In the genomic region with DNA sequence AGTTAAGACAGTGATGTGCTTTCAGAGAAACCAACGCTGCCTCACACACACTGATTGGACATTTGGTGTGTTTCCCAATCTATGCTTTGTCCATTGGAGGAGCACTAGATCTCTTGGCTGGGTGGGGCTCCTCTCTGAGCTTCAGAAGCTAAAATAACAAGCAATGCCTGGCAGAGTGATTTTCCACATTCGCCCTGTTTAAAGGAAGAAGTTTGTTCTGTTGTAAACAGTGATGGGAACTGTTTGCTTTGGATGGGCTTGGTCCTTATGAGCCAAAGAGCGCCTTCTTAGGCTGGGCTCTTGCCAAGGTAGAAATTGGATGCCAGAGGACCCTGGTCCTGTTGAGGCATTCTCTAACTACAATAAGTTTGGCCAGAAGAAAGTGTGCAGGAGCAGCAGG, we compare ENCODE assay signal across 18 mouse cellular contexts. TPM values are rescaled to one million over a fixed set of nuclear protein-coding genes. Genes with fewer than 3 reads are reported as not detected.
DNase-seq lines count a peak whose midpoint lies in the region; ATAC-seq and TF ChIP-seq lines count a peak whose summit lies in the region.
"Had no signal": no experiment of that assay in that cellular context is flagged by ENCODE, and none has a peak within 500 bp of the region (broad histone marks: within the 10 kb centered on the region; RNA-seq: fewer than 3 reads in every experiment).

No protein-coding gene starts in this region.

- WGBS in heart, adult 2 months: 70% methylated on average over 3 of the region's 3 CpGs
- WGBS in heart, embryonic 11.5 days (ENCODE audit: insufficient replicate concordance): 77% methylated on average over 3 of the region's 3 CpGs
- WGBS in lung, postnatal 0 days: 50% methylated on average over 3 of the region's 3 CpGs
- 93% methylated on average over 3 of the region's 3 CpGs for WGBS in midbrain, embryonic 15.5 days

- H3K4me3 ChIP-seq in heart, adult 2 months: no peak overlapping the region
- no peak overlapping the region for H3K4me3 ChIP-seq in heart, embryonic 11.5 days (ENCODE audit: low read depth, low read length)
- H3K4me3 ChIP-seq in lung, postnatal 0 days (ENCODE audit: low read depth, low read length): no peak overlapping the region
- no peak overlapping the region for H3K4me3 ChIP-seq in midbrain, embryonic 15.5 days
- H3K4me3 ChIP-seq: embryonic facial prominence, embryonic 15.5 days; forebrain, embryonic 15.5 days; heart, embryonic 13.5 days; hindbrain, embryonic 13.5 days had no signal

- H3K79me2 ChIP-seq in heart, adult 2 months (replicated peaks; ENCODE audit: control insufficient read depth, insufficient read depth, low read length): no peaks in the 10 kb centered on the region

- no peak for TF ChIP-seq CTCF in heart, adult 2 months (IDR thresholded peaks at IDR 0.05)
- TF ChIP-seq CTCF in lung, postnatal 0 days (IDR thresholded peaks at IDR 0.05): no peak

- H3K36me3 ChIP-seq in heart, adult 2 months (ENCODE audit: control insufficient read depth, insufficient read depth, low read length): peaks cover 15% of the 10 kb centered on the region
- no peaks in the 10 kb centered on the region for H3K36me3 ChIP-seq in heart, embryonic 11.5 days (ENCODE audit: control insufficient read depth, insufficient read depth, low read length)
- no peaks in the 10 kb centered on the region for H3K36me3 ChIP-seq in lung, postnatal 0 days (ENCODE audit: insufficient read depth, low read length)
- no peaks in the 10 kb centered on the region for H3K36me3 ChIP-seq in midbrain, embryonic 15.5 days (replicated peaks)
- H3K36me3 ChIP-seq: embryonic facial prominence, embryonic 15.5 days; forebrain, embryonic 15.5 days; heart, embryonic 13.5 days; hindbrain, embryonic 13.5 days had no signal

- H3K27me3 ChIP-seq in heart, adult 2 months (ENCODE audit: control insufficient read depth, insufficient read depth, low read length): no peaks in the 10 kb centered on the region
- H3K27me3 ChIP-seq in heart, embryonic 11.5 days (ENCODE audit: control insufficient read depth, insufficient read depth, low read length): no peaks in the 10 kb centered on the region
- H3K27me3 ChIP-seq in lung, postnatal 0 days (replicated peaks; ENCODE audit: insufficient read depth, low read length): no peaks in the 10 kb centered on the region
- no peaks in the 10 kb centered on the region for H3K27me3 ChIP-seq in midbrain, embryonic 15.5 days (replicated peaks)
- H3K27me3 ChIP-seq: embryonic facial prominence, embryonic 15.5 days; forebrain, embryonic 15.5 days; heart, embryonic 13.5 days; hindbrain, embryonic 13.5 days had no signal

- TF ChIP-seq EP300 in heart, adult 2 months (IDR thresholded peaks at IDR 0.05; ENCODE audit: insufficient read depth, low read depth, low read length): no peak
- no peak; the same call in 1 of the 2 replicates for TF ChIP-seq EP300 in lung, postnatal 0 days (IDR thresholded peaks at IDR 0.05)

- intact Hi-C loops in heart, adult 2 months (cut with DNase I): loop anchor here (5.0 kb wide), 3 partner anchors 40 to 200 kb away; partner anchors contain the start of gene Cd28

- no peaks in the 10 kb centered on the region for H3K9me3 ChIP-seq in heart, embryonic 11.5 days (replicated peaks; ENCODE audit: control insufficient read depth, low read length)
- no peaks in the 10 kb centered on the region for H3K9me3 ChIP-seq in lung, postnatal 0 days (ENCODE audit: low read length)
- H3K9me3 ChIP-seq in midbrain, embryonic 15.5 days: 0 out of 2 replicates have a peak, but pooled peaks cover 4% of the 10 kb centered on the region
- H3K9me3 ChIP-seq: embryonic facial prominence, embryonic 15.5 days; forebrain, embryonic 15.5 days; heart, embryonic 13.5 days; hindbrain, embryonic 13.5 days had no signal

- H3K4me2 ChIP-seq in heart, embryonic 11.5 days: no peak overlapping the region
- no peak overlapping the region for H3K4me2 ChIP-seq in lung, postnatal 0 days (replicated peaks; ENCODE audit: low read depth, low read length)
- no peak overlapping the region for H3K4me2 ChIP-seq in midbrain, embryonic 15.5 days
- H3K4me2 ChIP-seq: embryonic facial prominence, embryonic 15.5 days; forebrain, embryonic 15.5 days; heart, embryonic 13.5 days; hindbrain, embryonic 13.5 days had no signal

- peaks cover 12% of the 10 kb centered on the region for H3K4me1 ChIP-seq in heart, adult 2 months (ENCODE audit: control insufficient read depth, insufficient read depth, low read length)
- peaks cover 11% of the 10 kb centered on the region for H3K4me1 ChIP-seq in heart, embryonic 11.5 days (ENCODE audit: control insufficient read depth, insufficient read depth, low read length)
- H3K4me1 ChIP-seq in lung, postnatal 0 days (ENCODE audit: insufficient read depth, low read depth, low read length): 0 out of 2 replicates have a peak, but pooled peaks cover 6% of the 10 kb centered on the region
- no peaks in the 10 kb centered on the region for H3K4me1 ChIP-seq in midbrain, embryonic 15.5 days
- H3K4me1 ChIP-seq: embryonic facial prominence, embryonic 15.5 days; forebrain, embryonic 15.5 days; hindbrain, embryonic 13.5 days had no signal

- no peak overlapping the region for H3K9ac ChIP-seq in heart, adult 2 months (ENCODE audit: low read depth, low read length)
- no peak overlapping the region for H3K9ac ChIP-seq in heart, embryonic 11.5 days (ENCODE audit: low read depth, low read length)
- H3K9ac ChIP-seq in lung, postnatal 0 days (replicated peaks; ENCODE audit: low read depth): no peak overlapping the region
- no peak overlapping the region for H3K9ac ChIP-seq in midbrain, embryonic 15.5 days
- H3K9ac ChIP-seq: embryonic facial prominence, embryonic 15.5 days; forebrain, embryonic 15.5 days; heart, embryonic 13.5 days; hindbrain, embryonic 13.5 days had no signal

- DNase-seq in heart, adult 2 months: peak in 1 of 2 experiments; percentile 36
- DNase-seq in lung, postnatal 10 days: peak; percentile 48
- no peak for DNase-seq in lung, postnatal 0 days (ENCODE audit: low spot score)
- DNase-seq in lung, postnatal 25 days (ENCODE audit: low spot score): peak; percentile 51
- no peak for DNase-seq in adrenal gland, postnatal 25 days
- DNase-seq: adrenal gland, adult 8-10 months; cerebellum, adult 11 months; cerebellum, adult 8-10 months; cerebellum, postnatal 14 days; embryo, embryonic 11 days; gastrocnemius, postnatal 10 days had no signal

- no peak for TF ChIP-seq POLR2A in heart, adult 2 months (IDR thresholded peaks at IDR 0.05; ENCODE audit: insufficient read depth, low read depth, low read length)

- H3K27ac ChIP-seq in heart, adult 2 months: peak overlapping the region; percentile 81
- no peak overlapping the region for H3K27ac ChIP-seq in heart, embryonic 11.5 days (ENCODE audit: low read depth, low read length)
- no peak overlapping the region for H3K27ac ChIP-seq in lung, postnatal 0 days (ENCODE audit: low read length)
- H3K27ac ChIP-seq in midbrain, embryonic 15.5 days: no peak overlapping the region
- H3K27ac ChIP-seq: embryonic facial prominence, embryonic 15.5 days; forebrain, embryonic 15.5 days; hindbrain, embryonic 13.5 days; hindbrain, postnatal 0 days had no signal

- ATAC-seq in heart, embryonic 11.5 days (replicated peaks; ENCODE audit: insufficient number of reproducible peaks, low FRiP score, low TSS enrichment): no peak
- no peak for ATAC-seq in lung, postnatal 0 days
- no peak for ATAC-seq in midbrain, embryonic 15.5 days (replicated peaks)
- ATAC-seq: forebrain, embryonic 15.5 days; hindbrain, postnatal 0 days had no signal

RNA-seq across cellular contexts. Expression of gene Raph1, which starts 45.1 kb away (rescaled TPM):
- total RNA-seq in heart, adult 2 months (2021): 100 to 1,000 TPM; 111 to 152 TPM
- polyA plus RNA-seq in heart, adult 2 months (2012; rRNA removed): 17.1 and 27.3 TPM in 2 replicates
- 56.7 and 66.0 TPM in 2 replicates for polyA plus RNA-seq in heart, embryonic 11.5 days (2014; fragmentation: Nextera tagmentation; extraction: Ambion mirVana)
- 23.6 and 32.6 TPM in 2 replicates for polyA plus RNA-seq in lung, postnatal 0 days (2015; fragmentation: Nextera tagmentation; extraction: Ambion mirVana)
- 27.1 and 28.3 TPM in 2 replicates for polyA plus RNA-seq in midbrain, embryonic 15.5 days (2015; fragmentation: Nextera tagmentation; extraction: Ambion mirVana)
- total RNA-seq in adrenal gland, postnatal 25 days (2021): 89.9 and 119 TPM in 2 replicates

Comparison
In these comparisons a context has a peak if more than half of its experiments do, and no peak if none do; other contexts are left out.
1. DNase-seq: peak in lung, postnatal 10 days (single experiment) and lung, postnatal 25 days (single experiment); none in lung, postnatal 0 days (single experiment) and adrenal gland, postnatal 25 days (single experiment).